Mouse (Mus musculus) liver, embryonic 13.5 days (tissue): ENCODE measurements at regions not wholly inside any gene's neighbourhood (a gene's known extent, or its start where the extent isn't known, plus 50 kb on each side); places are given as distances from the start of the nearest gene placed in this dataset.

ENCODE experiments used
- ATAC-seq: fragments of 200-750 bp; cut with Nextera tagmentation; 2 replicates; pipeline ENCODE4 v1.8.0; 2017; ENCODE audit warnings: low read depth, mild to moderate bottlenecking, moderate number of reproducible peaks, moderate library complexity
- DNase-seq: peaks from one replicate; pipeline ENCODE4 v3.0.0; 2022
- H3K27ac ChIP-seq: fragments of 300-500 bp; sonication (generic); 2 replicates; pipeline ENCODE4 v1.5.1; 2015; ENCODE audit warnings: moderate library complexity, mild to moderate bottlenecking, inconsistent platforms
- H3K27me3 ChIP-seq: fragments of 300-500 bp; sonication (generic); 2 replicates; pipeline ENCODE4 v1.6.1; 2015; ENCODE audit warnings: mild to moderate bottlenecking, inconsistent platforms
- H3K36me3 ChIP-seq: fragments of 300-500 bp; sonication (generic); 2 replicates; pipeline ENCODE4 v1.6.1; 2015; ENCODE audit warnings: mild to moderate bottlenecking, inconsistent platforms
- H3K4me1 ChIP-seq: fragments of 300-500 bp; sonication (generic); replicated peaks from 2 replicates; pipeline ENCODE4 v1.6.1; 2015; ENCODE audit warnings: inconsistent platforms
- H3K4me2 ChIP-seq: fragments of 300-500 bp; sonication (generic); 2 replicates; pipeline ENCODE4 v1.6.1; 2015; ENCODE audit warnings: inconsistent platforms, mild to moderate bottlenecking, moderate library complexity
- H3K4me3 ChIP-seq: fragments of 300-500 bp; sonication (generic); replicated peaks from 2 replicates; pipeline ENCODE4 v1.5.1; 2015; ENCODE audit warnings: mild to moderate bottlenecking, inconsistent platforms
- H3K9ac ChIP-seq: fragments of 300-500 bp; sonication (generic); 2 replicates; pipeline ENCODE4 v1.6.1; 2015; ENCODE audit warnings: mild to moderate bottlenecking, inconsistent platforms
- H3K9me3 ChIP-seq: fragments of 300-500 bp; sonication (generic); replicated peaks from 2 replicates; pipeline ENCODE4 v1.6.1; 2016; ENCODE audit warnings: inconsistent platforms
- WGBS: fragments of 180-500 bp; shearing (Covaris S2); methylation state at CpG from one replicate; pipeline ENCODE4 v1.1.7; 2015; ENCODE audit not compliant: insufficient replicate concordance; 5-methylcytosine and 5-hydroxymethylcytosine counted together

DNA sequence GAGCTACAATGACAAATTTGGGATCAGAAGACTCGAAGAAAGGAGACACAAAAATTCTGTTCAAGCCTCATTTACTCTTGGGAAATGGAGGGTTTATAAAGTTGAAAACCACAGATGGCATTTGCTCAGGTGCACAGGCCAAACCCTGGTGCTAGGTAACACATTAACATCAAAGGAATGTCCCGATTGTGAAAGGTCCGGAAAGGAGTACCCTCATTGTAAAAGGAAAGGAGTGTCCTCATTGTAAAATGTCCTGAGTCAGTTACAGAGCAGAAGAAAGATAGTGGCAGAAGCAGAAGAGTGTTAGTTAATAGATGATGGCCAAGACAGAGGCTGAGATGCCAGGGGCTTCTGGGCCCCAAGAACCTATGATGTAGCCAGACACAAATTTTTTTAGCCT, 252.8 kb upstream of the Gm21798 start:
- Histone ChIP-seq H3K36me3 (no peaks in the 10 kb centered on the region), H3K27ac (no peak overlapping the region), H3K9ac (no peak overlapping the region), H3K9me3 (no peaks in the 10 kb centered on the region), H3K27me3 (no peaks in the 10 kb centered on the region), H3K4me1 (no peaks in the 10 kb centered on the region), H3K4me2 (no peak overlapping the region), H3K4me3 (no peak overlapping the region)
- no peak for DNase-seq
- no peak for ATAC-seq
- WGBS = 61% methylated on average over 3 of the region's 3 CpGs

DNA sequence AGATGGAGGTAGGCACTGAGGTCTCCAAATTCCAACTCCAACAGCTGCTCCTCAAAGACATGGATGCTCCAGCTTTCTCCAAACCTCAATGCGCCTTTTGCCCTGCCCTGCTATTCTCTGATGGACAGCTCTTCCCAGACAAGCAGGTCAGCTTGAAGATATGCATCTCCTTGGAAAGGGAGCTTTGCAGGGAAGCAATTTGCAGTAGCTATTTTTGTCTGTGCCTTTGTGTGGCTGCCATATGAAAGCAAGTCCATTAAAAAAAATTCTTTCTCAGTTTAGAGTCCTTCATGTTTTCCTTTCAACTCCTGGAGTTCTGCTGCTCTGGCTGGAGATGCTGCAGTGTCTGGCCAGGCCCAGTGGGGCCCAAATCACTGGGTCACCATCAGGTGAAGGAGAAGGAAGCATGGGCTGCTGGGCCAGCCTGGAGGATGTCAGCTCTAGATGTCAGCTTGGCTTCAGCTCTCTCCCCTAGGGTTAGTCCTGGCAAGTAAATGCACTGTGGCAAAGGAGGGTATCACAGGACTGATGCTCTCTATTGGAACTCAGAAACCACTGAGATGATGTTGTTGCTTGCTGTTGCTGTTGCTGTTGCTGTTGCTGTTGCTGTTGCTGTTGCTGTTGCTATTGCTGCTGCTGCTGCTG, 240.5 kb upstream of the Gm21798 start:
- ATAC-seq (no peak), DNase-seq (no peak)
- no peak overlapping the region for H3K9ac ChIP-seq
- no peak overlapping the region for H3K27ac ChIP-seq
- no peak overlapping the region for H3K4me3 ChIP-seq
- H3K27me3 ChIP-seq = no peaks in the 10 kb centered on the region
- WGBS = 62% methylated on average over 1 of the region's 1 CpGs
- H3K36me3 ChIP-seq = no peaks in the 10 kb centered on the region
- H3K4me2 ChIP-seq = no peak overlapping the region
- H3K9me3 ChIP-seq = no peaks in the 10 kb centered on the region
- H3K4me1 ChIP-seq = no peaks in the 10 kb centered on the region

- H3K36me3 ChIP-seq = no peaks in the 10 kb centered on the region
- ATAC-seq (no peak), DNase-seq (no peak)
- no peaks in the 10 kb centered on the region for H3K9me3 ChIP-seq
- H3K27ac ChIP-seq = no peak overlapping the region
- H3K4me2 ChIP-seq = no peak overlapping the region
- no peaks in the 10 kb centered on the region for H3K27me3 ChIP-seq
- no peak overlapping the region for H3K9ac ChIP-seq
- WGBS = 40% methylated on average over 4 of the region's 4 CpGs
- H3K4me1 ChIP-seq = no peaks in the 10 kb centered on the region
- H3K4me3 ChIP-seq = no peak overlapping the region
Measured at GRCm38 (mm10) chr15:64578991-64579390, 238.5 kb upstream of the Gm21798 start.

DNA sequence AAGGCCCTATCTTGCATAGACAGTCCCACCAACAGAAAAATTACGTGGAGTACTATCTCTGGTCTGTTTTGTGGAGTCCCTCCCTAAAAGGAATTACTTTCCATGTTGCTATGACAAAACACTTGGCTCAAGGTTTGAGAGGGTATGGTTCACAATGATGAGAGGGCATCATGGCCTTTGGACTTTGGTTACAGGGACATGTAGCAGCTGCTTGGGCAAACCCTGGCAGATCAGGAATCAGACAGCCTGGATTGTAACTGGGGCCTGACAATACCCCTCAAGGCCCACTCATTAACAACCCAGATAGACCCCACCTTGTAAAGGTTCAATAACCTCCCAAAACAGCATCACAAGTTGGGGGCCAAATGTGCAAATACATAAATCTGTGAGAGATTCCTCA, 237.0 kb upstream of the Gm21798 start:
- no peak for ATAC-seq
- Histone ChIP-seq H3K4me1 (no peaks in the 10 kb centered on the region), H3K36me3 (no peaks in the 10 kb centered on the region), H3K27me3 (no peaks in the 10 kb centered on the region), H3K4me2 (no peak overlapping the region), H3K4me3 (no peak overlapping the region), H3K9me3 (no peaks in the 10 kb centered on the region), H3K27ac (no peak overlapping the region), H3K9ac (no peak overlapping the region)
- 56% methylated on average over 1 of the region's 1 CpGs for WGBS
- DNase-seq = no peak

- no peaks in the 10 kb centered on the region for H3K27me3 ChIP-seq
- H3K9me3 ChIP-seq = no peaks in the 10 kb centered on the region
- no peaks in the 10 kb centered on the region for H3K4me1 ChIP-seq
- ATAC-seq (no peak), DNase-seq (no peak)
- H3K4me3 ChIP-seq = no peak overlapping the region
- no peak overlapping the region for H3K27ac ChIP-seq
- H3K4me2 ChIP-seq = no peak overlapping the region
- H3K36me3 ChIP-seq = no peaks in the 10 kb centered on the region
- H3K9ac ChIP-seq = no peak overlapping the region
- WGBS = 56% methylated on average over 5 of the region's 5 CpGs
Measured at GRCm38 (mm10) chr15:64581046-64581445, 236.4 kb upstream of the Gm21798 start.

DNA sequence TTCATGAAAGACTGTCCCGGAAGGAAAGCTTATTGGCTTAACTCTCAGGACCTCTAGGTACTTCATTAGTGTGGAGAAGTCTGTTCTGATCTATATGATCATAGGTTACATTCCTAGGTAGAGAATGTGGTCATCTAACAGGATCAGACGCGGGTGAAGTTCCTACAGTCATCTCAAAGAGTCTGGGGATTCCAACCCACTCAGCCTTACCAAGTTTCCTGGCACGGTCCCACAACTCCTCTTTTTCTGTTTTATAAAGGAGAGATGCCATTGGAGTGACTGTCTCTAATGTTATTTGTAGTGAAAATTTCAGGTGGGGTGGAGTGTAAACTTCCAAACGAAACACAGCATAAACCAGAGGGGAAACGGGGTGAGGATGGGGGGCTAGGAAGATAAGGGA, 233.4 kb upstream of the Gm21798 start:
- ATAC-seq (no peak), DNase-seq (no peak)
- Histone ChIP-seq H3K27ac (no peak overlapping the region), H3K9ac (no peak overlapping the region), H3K27me3 (no peaks in the 10 kb centered on the region), H3K4me3 (no peak overlapping the region), H3K4me2 (no peak overlapping the region), H3K9me3 (no peaks in the 10 kb centered on the region), H3K4me1 (no peaks in the 10 kb centered on the region), H3K36me3 (no peaks in the 10 kb centered on the region)
- 67% methylated on average over 6 of the region's 6 CpGs for WGBS

- ATAC-seq = no peak
Measured at GRCm38 (mm10) chr15:64586776-64587175, 230.7 kb upstream of the Gm21798 start.

DNA sequence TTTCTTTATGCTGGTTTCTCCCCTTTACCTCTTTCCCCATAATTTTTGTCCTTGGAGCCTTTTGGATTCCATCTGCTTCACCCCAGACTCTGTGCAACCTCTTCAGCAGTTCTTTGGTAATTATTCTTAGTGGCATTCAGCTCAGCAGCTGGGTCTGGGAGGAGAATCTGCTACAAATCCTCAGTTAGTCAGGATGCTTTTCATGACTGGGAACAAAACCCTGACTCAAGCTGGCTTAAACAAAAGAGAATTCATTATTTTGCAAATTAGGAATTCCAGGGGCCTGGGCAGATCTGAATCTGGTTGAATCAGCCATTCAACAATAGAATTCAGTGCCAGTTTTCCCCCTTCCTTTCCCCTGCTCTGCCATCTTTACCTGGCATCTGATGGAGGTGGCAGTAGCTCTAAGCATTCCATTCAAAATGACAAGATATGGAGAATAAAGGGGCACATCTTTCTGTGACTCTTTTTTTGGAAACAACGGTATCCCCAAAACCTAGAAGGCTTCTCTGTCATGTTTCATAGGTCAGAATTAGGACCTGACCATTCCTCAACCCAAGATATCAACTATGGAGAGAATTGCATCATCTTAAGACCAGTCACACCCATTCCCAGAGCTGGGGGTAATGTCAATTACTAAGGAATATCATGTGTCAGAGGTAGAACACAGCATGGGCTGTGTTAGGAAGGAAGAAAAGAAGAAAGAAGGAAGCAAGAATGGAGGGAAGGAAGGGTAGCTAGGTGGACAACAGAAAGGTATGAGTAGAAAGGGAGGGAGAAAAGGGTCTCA, 227.2 kb upstream of the Gm21798 start:
- H3K9ac ChIP-seq = no peak overlapping the region
- DNase-seq (no peak), ATAC-seq (no peak)
- no peaks in the 10 kb centered on the region for H3K27me3 ChIP-seq
- no peak overlapping the region for H3K4me3 ChIP-seq
- H3K36me3 ChIP-seq = no peaks in the 10 kb centered on the region
- 51% methylated on average over 1 of the region's 1 CpGs for WGBS
- H3K4me1 ChIP-seq = no peaks in the 10 kb centered on the region
- no peak overlapping the region for H3K27ac ChIP-seq
- no peaks in the 10 kb centered on the region for H3K9me3 ChIP-seq
- H3K4me2 ChIP-seq = no peak overlapping the region

More at GRCm38 (mm10) chr15:64586776-64587175, 230.7 kb upstream of the Gm21798 start:
- no peak overlapping the region for H3K4me3 ChIP-seq
- H3K9me3 ChIP-seq = no peaks in the 10 kb centered on the region
- no peaks in the 10 kb centered on the region for H3K36me3 ChIP-seq
- no peak for DNase-seq
- H3K4me1 ChIP-seq = no peaks in the 10 kb centered on the region
- H3K27me3 ChIP-seq = no peaks in the 10 kb centered on the region
- H3K9ac ChIP-seq = no peak overlapping the region
- H3K27ac ChIP-seq = no peak overlapping the region
- no peak overlapping the region for H3K4me2 ChIP-seq
- 72% methylated on average over 3 of the region's 3 CpGs for WGBS

DNA sequence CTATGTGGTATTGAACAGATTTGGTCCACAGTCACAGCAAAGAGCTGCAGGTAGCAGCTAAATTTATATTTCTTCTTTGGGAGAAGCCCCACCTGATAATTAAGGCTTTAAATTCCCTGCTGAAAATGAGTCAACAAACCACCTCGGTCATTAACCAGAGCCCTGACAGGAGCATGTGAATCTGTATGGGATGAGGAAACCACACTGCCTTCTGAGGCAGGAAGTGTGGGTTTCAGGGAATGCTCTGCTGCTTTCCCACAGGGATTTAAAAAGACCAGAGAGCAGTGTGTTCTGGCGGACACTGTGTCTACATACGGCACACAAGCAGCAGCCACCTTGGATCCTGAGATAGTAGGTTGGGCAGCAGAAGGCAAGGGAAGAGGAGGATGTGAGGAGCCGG, 204.0 kb upstream of the Gm21798 start:
- Histone ChIP-seq H3K9me3 (no peaks in the 10 kb centered on the region), H3K36me3 (no peaks in the 10 kb centered on the region), H3K9ac (no peak overlapping the region), H3K27ac (no peak overlapping the region), H3K27me3 (no peaks in the 10 kb centered on the region), H3K4me3 (no peak overlapping the region), H3K4me1 (no peaks in the 10 kb centered on the region), H3K4me2 (no peak overlapping the region)
- no peak for ATAC-seq
- WGBS = 14% methylated on average over 4 of the region's 4 CpGs
- no peak for DNase-seq

DNA sequence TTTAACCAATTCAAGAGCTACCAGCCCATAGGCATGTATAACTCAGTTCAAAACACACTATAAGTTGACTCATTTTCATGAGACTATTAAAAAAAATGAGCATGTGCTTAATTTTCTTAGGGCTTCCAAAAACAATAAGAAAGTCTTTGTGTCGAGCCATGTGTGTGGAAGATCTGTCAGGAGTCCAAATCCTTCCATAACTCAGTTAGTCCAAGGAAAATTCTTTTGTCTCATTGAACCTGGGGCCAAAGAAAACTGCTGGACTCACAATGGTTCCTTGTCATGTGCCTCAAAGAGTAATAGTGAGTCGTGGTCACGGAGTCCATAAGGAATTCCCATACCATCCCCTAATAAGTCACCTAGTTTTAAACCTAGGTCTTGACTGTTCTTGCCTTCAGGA, 199.0 kb upstream of the Gm21798 start:
- ATAC-seq (no peak), DNase-seq (no peak)
- H3K27me3 ChIP-seq = no peaks in the 10 kb centered on the region
- H3K4me1 ChIP-seq = no peaks in the 10 kb centered on the region
- H3K9me3 ChIP-seq = no peaks in the 10 kb centered on the region
- H3K27ac ChIP-seq = no peak overlapping the region
- H3K9ac ChIP-seq = no peak overlapping the region
- 53% methylated on average over 3 of the region's 3 CpGs for WGBS
- H3K4me2 ChIP-seq = no peak overlapping the region
- H3K36me3 ChIP-seq = no peaks in the 10 kb centered on the region
- no peak overlapping the region for H3K4me3 ChIP-seq

GRCm38 (mm10) chr15:64621876-64622275, 195.6 kb upstream of the Gm21798 start:
- Histone ChIP-seq H3K9ac (no peak overlapping the region), H3K4me1 (no peaks in the 10 kb centered on the region), H3K36me3 (no peaks in the 10 kb centered on the region), H3K4me2 (no peak overlapping the region), H3K27ac (no peak overlapping the region), H3K4me3 (no peak overlapping the region), H3K27me3 (no peaks in the 10 kb centered on the region), H3K9me3 (no peaks in the 10 kb centered on the region)
- no peak for ATAC-seq
- WGBS = 45% methylated on average over 3 of the region's 3 CpGs
- DNase-seq = no peak

DNA sequence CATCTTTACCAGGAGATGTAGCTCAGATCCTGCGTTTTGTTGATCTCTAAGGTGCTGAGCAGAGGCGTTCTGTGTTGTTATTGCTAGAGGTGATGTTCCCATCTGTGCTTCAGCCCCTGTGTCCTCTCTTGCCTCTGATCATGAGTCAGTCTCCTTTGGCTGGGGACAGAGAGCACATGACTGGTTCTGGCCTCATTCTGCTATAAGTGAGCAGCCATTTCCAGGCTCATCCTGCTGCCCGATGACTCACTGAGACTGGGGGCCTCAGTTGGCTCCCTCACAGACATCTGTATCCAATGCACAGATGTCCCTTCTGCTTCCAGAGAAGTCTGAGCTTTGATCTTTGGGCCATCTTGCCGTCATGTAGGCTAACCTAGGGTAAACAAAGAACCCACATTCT, 194.9 kb upstream of the Gm21798 start:
- H3K4me3 ChIP-seq = no peak overlapping the region
- no peaks in the 10 kb centered on the region for H3K36me3 ChIP-seq
- no peaks in the 10 kb centered on the region for H3K27me3 ChIP-seq
- H3K9me3 ChIP-seq = no peaks in the 10 kb centered on the region
- no peak overlapping the region for H3K4me2 ChIP-seq
- DNase-seq (no peak), ATAC-seq (no peak)
- no peak overlapping the region for H3K27ac ChIP-seq
- no peak overlapping the region for H3K9ac ChIP-seq
- WGBS = 54% methylated on average over 4 of the region's 4 CpGs
- no peaks in the 10 kb centered on the region for H3K4me1 ChIP-seq
